Mouse (Mus musculus) brain, embryonic 14.5 days (tissue): ENCODE results near the gene Atp8b4.

ENCODE experiments used
- CTCF ChIP-seq: fragments of 200-500 bp; IDR thresholded peaks from 2 replicates; pipeline ENCODE4 v1.5.1; 2012; ENCODE audit warnings: inconsistent platforms, mild to moderate bottlenecking, moderate library complexity, borderline replicate concordance; ENCODE audit not compliant: insufficient read depth, insufficient read length; ENCODE audit errors: extremely low read depth
- POLR2A ChIP-seq: fragments of 200-500 bp; IDR thresholded peaks from 2 replicates; pipeline ENCODE4 v1.6.1; 2012; ENCODE audit warnings: mild to moderate bottlenecking, inconsistent platforms, borderline replicate concordance; ENCODE audit not compliant: poor library complexity, insufficient read depth, insufficient read length, severe bottlenecking; ENCODE audit errors: extremely low read depth

- TF ChIP-seq CTCF (no peak), POLR2A (no peak)
Measured at GRCm38 (mm10) chr2:126398216-126398615, 102.3 kb downstream of the Atp8b4 start.
